Mouse (Mus musculus) thymus, adult 18-20 months (tissue): ENCODE data around the gene Cep170b.
A peak's percentile ranks its signal among the peaks of the same experiment; 100 is the strongest.

Source experiments
- DNase-seq, 2 experiments: peaks; one replicate each; pipeline ENCODE4 v3.0.0; 2022; ENCODE audit warnings: mixed read lengths in 2 of 2

Gene Cep170b

GRCm38 (mm10) chr12:112702374-112703320 lies 17.6 kb upstream of the Cep170b start:
- no peak for DNase-seq

- DNase-seq = peak; percentile 71 to 73
Observed at GRCm38 (mm10) chr12:112706704-112707572, 13.3 kb upstream of the Cep170b start.

DNA sequence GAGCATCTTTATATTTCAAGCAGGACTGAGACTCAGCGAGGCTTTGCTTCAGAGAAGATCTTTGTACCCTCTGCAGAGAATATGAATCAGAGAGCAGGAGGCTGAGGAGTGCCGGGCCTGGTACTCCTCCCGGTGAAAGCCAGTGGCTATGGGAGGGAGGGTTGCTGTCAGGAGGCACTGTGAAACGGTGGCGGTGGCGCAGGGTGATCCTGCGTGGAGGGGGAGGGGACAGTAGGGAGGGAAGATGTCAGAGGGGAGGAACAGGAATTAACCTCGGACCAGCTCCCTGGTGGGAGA lies 12.7 kb upstream of the Cep170b start:
- no peak for DNase-seq

DNA sequence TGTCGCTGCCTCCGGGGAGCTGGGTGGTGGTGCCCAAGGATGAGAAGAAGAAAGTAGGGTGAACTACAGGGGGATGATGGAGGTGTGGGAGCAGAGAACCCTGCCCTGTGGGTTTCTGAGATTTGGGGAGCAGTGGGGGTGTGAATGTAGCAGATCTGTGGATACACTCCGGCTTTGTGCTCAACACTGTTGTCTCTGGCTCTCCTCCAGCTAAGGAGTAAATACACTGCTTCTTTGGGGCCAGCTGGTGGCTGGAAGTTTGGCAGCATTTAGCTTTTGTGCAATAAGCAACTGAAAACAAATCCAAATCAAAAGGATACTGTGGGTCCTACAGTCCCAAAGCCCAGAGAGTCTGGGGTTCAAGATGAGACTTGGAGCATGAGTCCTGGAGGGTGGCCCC lies 6.3 kb upstream of the Cep170b start:
- DNase-seq = no peak

- DNase-seq = no peak
Observed at GRCm38 (mm10) chr12:112717140-112717539, 3.1 kb upstream of the Cep170b start.

DNA sequence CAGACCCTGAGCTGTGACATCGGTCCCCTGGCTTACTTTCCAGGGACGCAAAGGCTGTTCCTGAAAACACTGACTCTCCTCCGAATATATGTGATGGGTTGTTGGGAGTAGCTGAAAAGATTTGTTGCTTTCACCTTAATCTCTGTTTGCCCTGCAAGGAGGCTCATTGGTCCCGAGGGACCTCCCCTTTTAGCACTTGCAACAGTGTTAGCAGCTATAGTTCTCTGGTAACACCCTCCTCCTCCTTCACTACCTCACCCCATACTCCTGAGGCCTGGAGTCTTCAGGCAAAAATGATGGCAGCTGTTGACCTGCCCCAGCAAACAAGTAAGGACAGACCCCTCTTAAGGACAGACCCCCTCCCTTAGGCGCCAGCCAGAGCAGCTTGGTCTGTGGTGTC lies 1.3 kb upstream of the Cep170b start:
- DNase-seq = no peak

- DNase-seq = no peak
Observed at GRCm38 (mm10) chr12:112720890-112721423, 702 bp downstream of the Cep170b start.

DNA sequence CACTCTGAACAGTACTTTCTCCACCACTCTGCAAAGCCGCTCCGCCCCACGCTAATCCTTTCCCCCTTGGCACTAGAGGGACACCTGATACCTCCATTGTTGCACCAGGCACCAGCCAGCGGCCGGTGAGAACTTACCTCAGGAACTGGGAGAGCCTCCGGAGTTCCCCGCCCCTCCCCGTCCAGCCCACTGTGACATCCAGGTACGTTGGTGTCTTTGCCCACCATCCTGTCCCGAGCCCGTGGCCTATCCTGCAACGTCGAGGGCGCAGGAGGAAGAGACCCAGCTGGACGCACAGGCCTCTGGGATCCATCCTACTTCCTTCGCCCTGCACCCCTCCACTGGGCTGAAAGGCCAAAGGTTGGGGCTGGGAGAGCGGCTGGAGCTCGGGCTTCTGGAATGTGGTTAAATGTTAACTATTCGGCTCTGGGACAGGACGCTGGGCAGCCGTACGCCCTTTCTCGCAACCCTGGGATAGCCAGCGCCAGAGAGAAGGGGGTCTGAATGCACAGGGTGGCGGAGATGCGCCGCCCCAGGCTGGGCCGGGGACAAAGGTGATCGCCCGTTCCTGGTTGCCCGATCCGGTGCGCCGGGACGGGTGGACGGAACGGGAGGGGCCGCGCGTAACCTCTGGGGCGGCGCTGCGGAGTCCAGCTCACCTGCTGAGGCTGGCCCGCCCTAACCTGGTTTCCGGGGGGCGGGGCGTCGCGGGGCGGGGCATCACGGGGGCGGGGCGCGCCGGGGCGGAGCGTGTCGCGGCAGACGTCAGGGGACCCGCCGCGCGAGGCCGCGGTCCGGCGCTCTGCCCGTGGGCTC lies 1.4 kb downstream of the Cep170b start:
- no peak for DNase-seq

DNA sequence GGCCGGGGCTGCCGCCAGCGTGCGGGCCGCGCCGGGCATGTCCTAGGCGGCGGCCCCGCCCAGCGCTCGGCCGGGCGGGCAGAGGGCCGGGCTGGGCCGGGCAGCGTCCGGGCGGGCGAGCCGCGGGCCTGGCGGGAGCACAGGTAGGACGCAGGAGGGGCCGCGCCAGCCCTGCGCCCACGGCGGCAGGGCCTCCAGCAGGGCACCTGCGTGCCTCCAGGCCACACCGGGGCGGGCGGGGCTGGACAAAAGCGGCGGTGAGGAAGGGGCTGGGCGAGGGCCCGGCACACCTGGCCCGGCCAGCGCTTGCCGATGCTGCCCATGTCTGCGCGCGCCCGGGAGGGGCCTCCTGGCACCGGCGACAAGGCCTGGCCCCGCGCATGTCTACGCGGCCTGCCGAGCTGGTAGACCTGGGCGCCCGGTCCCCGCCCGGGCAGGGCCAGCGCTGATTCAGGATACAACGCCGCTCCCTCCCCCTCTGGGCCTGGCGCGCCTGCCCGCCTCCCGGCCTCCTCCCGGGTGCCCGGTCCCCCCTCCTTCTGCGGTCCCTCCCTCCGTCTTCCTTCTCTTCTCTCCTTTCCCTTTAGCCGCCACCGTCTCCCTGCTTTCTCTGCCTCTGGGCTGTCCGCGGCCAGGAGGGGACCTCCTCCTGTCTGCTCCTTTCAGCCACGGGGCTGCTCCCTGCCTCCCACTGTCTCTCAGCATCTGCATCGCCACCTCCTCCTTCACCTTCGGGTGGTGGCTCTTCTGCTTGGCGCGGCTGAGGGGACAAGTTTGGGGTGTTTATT lies 2.2 kb downstream of the Cep170b start:
- no peak for DNase-seq

DNA sequence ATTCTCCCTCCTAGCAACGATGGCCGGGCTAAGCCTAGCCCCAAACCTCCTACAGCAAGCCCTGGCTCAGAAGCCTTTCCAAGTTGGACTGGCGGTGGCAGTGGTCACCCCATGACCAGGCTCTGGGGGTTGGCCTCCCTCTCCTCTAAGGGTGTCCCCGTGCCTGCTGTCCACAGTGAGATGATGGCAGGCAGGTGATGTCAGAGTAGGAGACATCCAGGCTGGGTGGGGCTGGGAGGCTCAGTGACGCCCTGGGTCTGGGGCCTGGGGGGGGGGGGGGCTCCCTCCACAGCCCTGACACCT lies 2.7 kb downstream of the Cep170b start:
- no peak for DNase-seq

DNA sequence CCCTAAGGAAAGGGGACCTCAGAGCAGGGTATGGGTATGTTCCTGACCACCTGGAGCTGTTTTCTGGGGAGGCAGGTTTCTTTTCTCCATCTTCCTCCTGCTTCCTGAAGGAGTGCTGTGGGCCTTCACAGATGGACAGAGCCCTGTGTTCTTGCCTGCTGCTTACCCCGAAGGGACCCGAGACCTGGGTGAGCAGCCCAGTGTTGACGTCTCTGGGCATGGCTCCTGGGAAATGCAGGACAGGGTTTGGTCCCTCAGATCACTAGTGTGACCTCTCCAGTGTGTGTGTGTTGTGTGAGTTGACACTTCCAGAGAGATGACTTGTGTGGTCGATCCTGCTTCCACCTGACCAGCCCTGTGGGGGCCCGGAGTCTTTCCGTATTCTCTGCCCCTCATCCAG lies 3.2 kb downstream of the Cep170b start:
- no peak for DNase-seq

DNA sequence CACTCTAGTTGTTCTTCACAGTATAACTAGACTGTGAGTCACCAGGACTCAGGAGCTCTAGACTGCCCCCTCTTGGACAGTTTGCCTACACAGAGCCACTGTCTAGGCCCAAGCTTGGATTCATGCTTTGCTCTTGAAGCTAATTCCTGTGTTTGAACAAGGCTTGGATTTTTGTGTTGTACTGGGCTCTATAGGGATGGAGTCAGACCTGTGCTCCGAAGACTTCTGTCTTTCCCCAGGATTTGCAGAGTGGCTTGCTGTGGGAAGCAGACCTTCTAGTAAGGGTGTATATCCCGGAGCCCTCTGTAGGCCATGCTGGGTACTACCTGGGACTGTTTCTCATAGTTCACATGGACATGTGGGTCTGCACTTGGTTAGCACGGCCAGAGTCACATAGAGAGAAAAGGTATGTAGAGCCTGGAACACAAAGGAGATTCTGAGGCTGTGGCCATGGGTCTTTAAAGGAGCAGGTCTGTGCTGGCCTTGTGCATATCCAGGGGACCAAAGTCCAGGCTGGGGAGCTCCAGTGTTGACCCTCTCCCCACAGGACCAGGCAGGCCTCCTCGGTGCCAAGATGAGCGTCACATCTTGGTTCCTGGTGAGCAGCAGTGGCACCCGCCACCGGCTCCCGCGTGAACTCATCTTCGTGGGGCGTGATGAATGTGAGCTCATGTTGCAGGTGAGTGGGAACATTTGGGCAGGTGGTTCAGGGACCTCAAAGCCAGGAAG lies 4.0 kb downstream of the Cep170b start:
- peak in 1 of 2 experiments; percentile 39 for DNase-seq

- DNase-seq = no peak
Observed at GRCm38 (mm10) chr12:112727801-112728200, 7.5 kb downstream of the Cep170b start.

- DNase-seq = no peak
Observed at GRCm38 (mm10) chr12:112730808-112731207, 10.6 kb downstream of the Cep170b start.

GRCm38 (mm10) chr12:112732591-112732990 lies 12.3 kb downstream of the Cep170b start:
- no peak for DNase-seq

- no peak for DNase-seq
Observed at GRCm38 (mm10) chr12:112734108-112734820, 14.0 kb downstream of the Cep170b start.

- no peak for DNase-seq
Observed at GRCm38 (mm10) chr12:112734881-112735655, 14.8 kb downstream of the Cep170b start.

DNA sequence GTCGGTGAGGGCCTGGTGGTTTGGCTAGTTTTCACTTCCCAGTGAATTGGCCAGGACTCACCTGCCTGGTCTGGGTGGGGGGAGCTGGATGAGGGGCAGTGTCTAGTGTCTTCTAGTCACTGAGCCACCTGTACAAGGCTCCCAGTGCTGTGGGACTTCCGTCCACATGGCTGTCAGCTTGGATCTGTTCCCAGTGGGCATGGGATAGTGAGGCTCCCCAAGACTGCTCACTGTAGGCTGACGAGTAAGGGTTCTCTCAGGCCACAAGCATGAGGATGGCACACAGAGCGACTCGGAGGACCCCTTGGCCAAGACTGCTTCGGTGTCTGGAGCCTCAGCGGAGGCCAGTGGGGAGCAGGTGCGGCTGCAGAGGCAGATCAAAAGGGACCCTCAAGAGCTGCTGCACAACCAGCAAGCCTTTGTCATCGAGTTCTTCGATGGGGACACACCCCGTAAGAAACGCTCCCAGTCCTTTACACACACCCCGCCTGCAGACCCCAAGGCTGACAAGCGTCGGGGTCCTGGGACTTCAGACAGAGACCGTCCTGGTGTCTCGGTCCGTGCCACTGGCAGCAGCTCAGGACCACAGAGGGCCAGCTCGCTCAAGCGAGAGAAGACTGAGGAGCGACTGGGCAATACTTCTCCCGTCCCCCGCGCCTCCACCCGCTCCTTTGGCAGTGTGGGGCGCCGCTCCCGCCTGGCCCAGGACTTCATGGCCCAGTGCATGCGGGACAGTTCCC lies 15.8 kb downstream of the Cep170b start:
- no peak for DNase-seq

DNA sequence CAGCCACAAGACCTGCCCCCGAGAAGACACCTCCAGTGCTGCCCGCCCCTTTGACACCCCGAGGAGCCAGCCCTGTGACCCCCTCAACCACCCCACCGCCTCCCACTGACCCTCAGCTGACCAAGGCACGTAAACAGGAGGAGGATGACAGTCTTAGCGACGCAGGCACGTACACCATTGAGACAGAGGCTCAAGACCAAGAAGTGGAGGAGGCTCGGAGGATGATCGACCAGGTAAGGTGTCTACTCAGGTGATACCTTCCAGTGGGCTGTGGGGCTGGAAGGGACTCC lies 16.3 kb downstream of the Cep170b start:
- no peak for DNase-seq
